Mouse (Mus musculus) left cerebral cortex, adult 2 months (tissue): ENCODE results near the gene Clint1. TPM values are rescaled to one million over a fixed set of nuclear protein-coding genes. Genes with fewer than 3 reads are reported as not detected.

Experiments used
- DNase-seq, 2 experiments: peaks; one replicate each; pipeline ENCODE4 v3.0.0; 2021 to 2022; ENCODE audit warnings: low spot score in 2 of 2, mixed read lengths in 1 of 2; ENCODE audit errors: extremely low spot score in 1 of 2
- H3K27ac ChIP-seq: fragments of 200-600 bp; 2 replicates; pipeline ENCODE4 v1.8.1; 2022
- H3K4me3 ChIP-seq: fragments of 200-600 bp; 2 replicates; pipeline ENCODE4 v1.8.1; 2022
- CTCF ChIP-seq: fragments of 200-600 bp; IDR thresholded peaks from 2 replicates; pipeline ENCODE4 v1.8.1; 2022; ENCODE audit warnings: antibody characterized with exemption, mild to moderate bottlenecking, moderate library complexity
- intact Hi-C: fragments of 180-260 bp; cut with DNase I; formaldehyde crosslinking; loops from one replicate; pipeline ENCODE4 v1.15.1; 2025
- total RNA-seq, 2 experiments: library from RNA; stranded (reverse); gene quantifications; 2 replicates each; pipeline ENCODE4 v1.2.3; 2021

Clint1 gene
- total RNA-seq, 2 experiments from 2014 or later: 52.5 to 53.4 TPM

GRCm38 (mm10) chr11:45888471-45889030 lies 36.7 kb downstream of the Clint1 start:
- Histone ChIP-seq H3K27ac (no peak overlapping the region), H3K4me3 (no peak overlapping the region)
- DNase-seq: no peak
- no peak for TF ChIP-seq CTCF
- intact Hi-C loops: loop anchor here (10.0 kb wide), 1 partner anchor 134 kb away; no protein-coding TSS in a partner anchor

GRCm38 (mm10) chr11:45889981-45890380 lies 38.1 kb downstream of the Clint1 start:
- intact Hi-C loops: loop anchor here (10.0 kb wide), 1 partner anchor 135 kb away; no protein-coding TSS in a partner anchor

GRCm38 (mm10) chr11:45890423-45890822 lies 38.6 kb downstream of the Clint1 start:
- Histone ChIP-seq H3K4me3 (no peak overlapping the region), H3K27ac (no peak overlapping the region)
- intact Hi-C loops: no loop called here
- TF ChIP-seq CTCF: no peak
- DNase-seq: no peak

More at GRCm38 (mm10) chr11:45889981-45890380, 38.1 kb downstream of the Clint1 start:
- TF ChIP-seq CTCF: no peak
- H3K4me3 ChIP-seq: no peak overlapping the region
- no peak for DNase-seq
- H3K27ac ChIP-seq: no peak overlapping the region

- no peak for DNase-seq
- Histone ChIP-seq H3K4me3 (no peak overlapping the region), H3K27ac (no peak overlapping the region; the same call in 1 of the 2 replicates)
- no peak for TF ChIP-seq CTCF
- intact Hi-C loops: no loop called here
These were observed 41.1 kb downstream of the Clint1 start for GRCm38 (mm10) chr11:45892861-45893360.

- no peak for DNase-seq
- Histone ChIP-seq H3K27ac (no peak overlapping the region), H3K4me3 (no peak overlapping the region)
- intact Hi-C loops: no loop called here
- no peak for TF ChIP-seq CTCF
These were observed 45.5 kb downstream of the Clint1 start for GRCm38 (mm10) chr11:45897392-45897791.

- Histone ChIP-seq H3K27ac (no peak overlapping the region), H3K4me3 (no peak overlapping the region)
- intact Hi-C loops: loop anchor here (1.0 kb wide), 1 partner anchor 44 kb away; the partner anchor contains the start of gene Lsm11
- TF ChIP-seq CTCF: no peak
- DNase-seq: no peak
These were observed 48.6 kb downstream of the Clint1 start for GRCm38 (mm10) chr11:45900233-45901015.

GRCm38 (mm10) chr11:45906109-45906786 lies 54.4 kb downstream of the Clint1 start:
- intact Hi-C loops: no loop called here

GRCm38 (mm10) chr11:45907301-45907700 lies 55.5 kb downstream of the Clint1 start:
- no peak for TF ChIP-seq CTCF
- DNase-seq: no peak
- H3K27ac ChIP-seq: no peak overlapping the region
- no peak overlapping the region for H3K4me3 ChIP-seq
- intact Hi-C loops: no loop called here

More at GRCm38 (mm10) chr11:45906109-45906786, 54.4 kb downstream of the Clint1 start:
- Histone ChIP-seq H3K4me3 (no peak overlapping the region), H3K27ac (no peak overlapping the region)
- TF ChIP-seq CTCF: no peak
- no peak for DNase-seq

GRCm38 (mm10) chr11:45908070-45908469 lies 56.2 kb downstream of the Clint1 start:
- intact Hi-C loops: no loop called here
- Histone ChIP-seq H3K4me3 (no peak overlapping the region), H3K27ac (no peak overlapping the region)
- DNase-seq: no peak
- TF ChIP-seq CTCF: no peak

- no peak for DNase-seq
- TF ChIP-seq CTCF: no peak
- intact Hi-C loops: no loop called here
- Histone ChIP-seq H3K4me3 (no peak overlapping the region), H3K27ac (no peak overlapping the region)
These were observed 57.0 kb downstream of the Clint1 start for GRCm38 (mm10) chr11:45908894-45909293.

- Histone ChIP-seq H3K27ac (no peak overlapping the region), H3K4me3 (no peak overlapping the region)
- no peak for TF ChIP-seq CTCF
- intact Hi-C loops: no loop called here
- DNase-seq: no peak
These were observed 58.9 kb downstream of the Clint1 start for GRCm38 (mm10) chr11:45910701-45911100.

GRCm38 (mm10) chr11:45916196-45916595 lies 64.3 kb downstream of the Clint1 start:
- Histone ChIP-seq H3K27ac (no peak overlapping the region), H3K4me3 (no peak overlapping the region)
- no peak for TF ChIP-seq CTCF
- DNase-seq: no peak
- intact Hi-C loops: no loop called here
